Mouse (Mus musculus): Measurements from ENCODE around the gene Fubp3. TPM values are rescaled to one million over a fixed set of nuclear protein-coding genes. Genes with fewer than 3 reads are reported as not detected.

The Fubp3 gene
- total RNA-seq, 2 experiments from 2014 or later = 9.2 to 9.4 TPM

DNA sequence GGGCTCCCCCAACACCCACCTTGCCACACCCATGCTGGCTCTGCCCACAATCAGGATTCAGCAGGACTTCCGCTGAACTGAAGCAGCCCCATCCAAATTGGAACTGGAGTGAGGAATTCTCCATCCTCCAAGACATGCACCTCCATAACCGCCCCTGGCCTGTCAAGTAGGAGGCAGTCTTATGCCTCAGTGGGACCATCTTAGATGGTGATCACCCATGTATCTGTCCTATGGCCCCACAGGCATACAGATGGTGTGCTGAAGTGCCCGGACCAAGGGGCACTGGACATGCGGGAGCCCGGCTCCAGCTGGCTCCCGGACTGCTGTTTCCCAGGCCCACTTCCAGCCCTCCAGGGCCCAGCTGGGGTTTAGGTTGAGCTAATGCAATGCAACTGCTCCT lies 46.8 kb downstream of the Fubp3 start:
- no peak for DNase-seq

- no peak for DNase-seq
Observed at GRCm38 (mm10) chr2:31633531-31633930, 61.1 kb downstream of the Fubp3 start.

DNA sequence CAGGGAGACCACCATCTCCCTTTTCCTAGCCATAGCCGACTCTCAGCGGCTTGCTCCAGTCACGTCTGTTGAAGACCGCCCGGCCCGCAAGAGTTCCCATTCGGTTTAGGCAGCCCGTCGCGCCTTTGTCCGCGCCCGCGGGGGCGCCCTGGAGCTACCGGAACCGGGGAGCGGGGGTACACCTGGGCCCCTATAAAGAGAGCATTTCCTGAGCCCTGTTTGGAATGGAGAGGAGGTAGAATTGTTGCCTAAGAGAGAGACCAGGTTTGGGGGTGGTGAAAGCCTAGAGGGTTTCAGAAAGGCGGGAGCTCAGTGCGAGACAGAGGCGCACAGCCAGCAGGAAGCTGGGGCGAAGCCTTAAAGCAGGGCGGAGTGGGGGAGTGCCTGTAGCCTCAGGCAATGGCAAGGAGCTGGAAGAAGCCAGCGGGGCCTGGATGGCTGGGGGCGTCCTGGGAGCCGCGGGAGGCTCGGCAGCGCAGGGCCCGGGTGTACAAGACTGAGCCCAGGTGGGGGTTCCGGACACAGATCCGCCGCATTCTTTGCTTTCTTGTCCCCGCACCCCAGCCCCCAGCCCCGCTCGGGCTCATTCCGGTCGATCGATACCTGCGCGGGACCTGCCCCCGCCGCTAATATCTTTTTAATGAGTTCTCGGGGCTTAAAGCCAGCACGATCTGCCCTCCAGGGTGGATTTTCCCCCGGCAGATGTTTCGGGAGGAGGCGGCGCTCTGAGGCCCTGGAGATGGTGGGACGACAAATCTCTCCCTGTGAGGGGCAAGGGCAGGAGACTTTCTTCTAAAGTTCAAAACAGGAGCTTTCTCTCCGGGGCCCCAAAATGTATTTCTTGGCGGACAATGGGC lies 63.1 kb downstream of the Fubp3 start:
- DNase-seq = no peak

DNA sequence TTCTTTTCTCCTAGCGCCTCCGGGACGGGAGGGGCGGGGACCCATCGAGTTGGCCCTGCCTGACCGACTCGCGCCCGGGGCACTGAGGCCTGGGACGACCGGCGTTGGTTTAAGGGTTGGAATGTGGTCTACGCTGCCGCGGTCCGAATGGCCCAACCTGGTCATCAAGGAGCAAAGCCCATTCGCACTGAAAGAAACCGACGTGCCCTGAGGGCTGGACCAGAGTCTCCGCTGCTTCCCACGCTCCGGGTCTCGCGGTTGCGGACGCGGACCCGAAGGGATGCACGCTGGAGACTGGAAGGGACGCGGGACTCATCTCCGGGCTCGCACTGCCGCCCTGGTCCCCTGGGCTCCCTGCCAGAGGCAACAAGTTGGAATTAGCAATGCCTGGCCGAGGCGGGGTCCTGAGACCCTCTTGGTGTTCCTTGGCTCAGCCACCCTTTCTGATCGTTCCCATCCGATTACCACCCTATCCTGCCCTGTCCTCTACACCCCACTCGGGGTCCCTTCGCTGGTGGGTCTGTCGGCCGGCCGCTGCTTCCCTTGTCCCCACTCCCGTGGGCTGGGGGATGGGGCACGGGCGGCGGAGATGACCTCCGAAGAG lies 63.8 kb downstream of the Fubp3 start:
- no peak for DNase-seq

DNA sequence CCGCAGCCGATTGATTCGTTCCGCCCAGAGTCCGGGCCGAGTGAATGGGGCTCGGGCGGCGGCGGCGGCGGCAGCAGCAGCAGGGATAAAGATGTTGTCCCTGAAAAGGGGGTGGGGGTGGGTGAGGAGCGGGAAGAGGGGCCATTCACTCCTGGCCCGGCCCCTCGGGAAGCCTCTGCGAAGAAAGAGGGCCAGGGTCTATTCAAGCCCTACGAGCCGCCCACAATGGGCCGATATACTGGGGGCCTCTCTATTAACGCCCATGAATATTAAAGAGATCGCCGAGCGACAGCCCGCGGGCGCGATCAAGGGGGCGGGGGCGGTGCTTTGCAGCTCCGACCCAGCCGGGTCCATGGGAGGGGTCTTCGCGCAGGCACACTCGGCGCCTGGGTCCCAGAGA lies 64.3 kb downstream of the Fubp3 start:
- no peak for DNase-seq

- DNase-seq = no peak
Observed at GRCm38 (mm10) chr2:31637311-31637710, 64.9 kb downstream of the Fubp3 start.

DNA sequence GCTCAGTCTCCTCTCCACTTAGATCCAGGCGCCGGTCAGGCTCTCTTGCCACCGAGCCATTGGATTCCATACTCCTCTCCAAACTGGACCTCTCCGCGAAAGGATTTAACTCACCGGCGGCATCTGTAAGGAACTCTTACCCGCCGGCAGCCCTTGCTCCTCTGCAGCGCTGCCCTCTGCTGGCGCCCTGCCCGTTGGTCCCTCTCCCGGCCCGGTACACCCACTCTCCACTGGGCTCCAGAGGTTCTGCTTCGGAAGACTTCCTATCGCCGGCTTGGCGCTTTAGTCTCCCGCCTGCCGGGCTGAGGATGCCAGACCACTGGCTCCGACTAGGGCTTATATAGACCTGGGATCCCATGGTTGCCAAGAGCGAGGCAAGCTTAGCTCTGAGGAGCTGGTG lies 65.4 kb downstream of the Fubp3 start:
- no peak for DNase-seq

- DNase-seq = no peak
Observed at GRCm38 (mm10) chr2:31638581-31639465, 66.4 kb downstream of the Fubp3 start.

GRCm38 (mm10) chr2:31639466-31639760 lies 67.0 kb downstream of the Fubp3 start:
- DNase-seq = no peak

- no peak for DNase-seq
Observed at GRCm38 (mm10) chr2:31639901-31640608, 67.6 kb downstream of the Fubp3 start, which contains the start of gene Prdm12. Gene Prdm12, plus strand, starts transcription at chr2:31640037.

GRCm38 (mm10) chr2:31640609-31641507 lies 68.4 kb downstream of the Fubp3 start:
- no peak for DNase-seq

DNA sequence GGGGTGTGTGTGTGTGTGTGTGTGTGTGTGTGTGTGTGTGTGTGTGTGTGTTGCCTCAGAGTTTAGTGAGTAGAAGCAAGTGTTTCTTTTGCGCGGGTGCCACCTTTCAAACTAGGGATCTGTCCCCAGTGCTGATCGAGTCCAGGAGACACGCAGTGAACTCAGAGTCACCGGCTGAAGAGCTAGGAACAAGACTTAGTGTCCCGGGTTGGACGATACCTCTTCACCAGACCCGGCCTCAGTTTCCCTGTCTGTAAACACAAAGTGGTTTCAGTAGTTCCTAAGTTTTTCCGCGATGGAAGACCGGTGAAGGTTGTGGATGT lies 69.0 kb downstream of the Fubp3 start:
- DNase-seq = no peak

- no peak for DNase-seq
Observed at GRCm38 (mm10) chr2:31641929-31642328, 69.5 kb downstream of the Fubp3 start.

DNA sequence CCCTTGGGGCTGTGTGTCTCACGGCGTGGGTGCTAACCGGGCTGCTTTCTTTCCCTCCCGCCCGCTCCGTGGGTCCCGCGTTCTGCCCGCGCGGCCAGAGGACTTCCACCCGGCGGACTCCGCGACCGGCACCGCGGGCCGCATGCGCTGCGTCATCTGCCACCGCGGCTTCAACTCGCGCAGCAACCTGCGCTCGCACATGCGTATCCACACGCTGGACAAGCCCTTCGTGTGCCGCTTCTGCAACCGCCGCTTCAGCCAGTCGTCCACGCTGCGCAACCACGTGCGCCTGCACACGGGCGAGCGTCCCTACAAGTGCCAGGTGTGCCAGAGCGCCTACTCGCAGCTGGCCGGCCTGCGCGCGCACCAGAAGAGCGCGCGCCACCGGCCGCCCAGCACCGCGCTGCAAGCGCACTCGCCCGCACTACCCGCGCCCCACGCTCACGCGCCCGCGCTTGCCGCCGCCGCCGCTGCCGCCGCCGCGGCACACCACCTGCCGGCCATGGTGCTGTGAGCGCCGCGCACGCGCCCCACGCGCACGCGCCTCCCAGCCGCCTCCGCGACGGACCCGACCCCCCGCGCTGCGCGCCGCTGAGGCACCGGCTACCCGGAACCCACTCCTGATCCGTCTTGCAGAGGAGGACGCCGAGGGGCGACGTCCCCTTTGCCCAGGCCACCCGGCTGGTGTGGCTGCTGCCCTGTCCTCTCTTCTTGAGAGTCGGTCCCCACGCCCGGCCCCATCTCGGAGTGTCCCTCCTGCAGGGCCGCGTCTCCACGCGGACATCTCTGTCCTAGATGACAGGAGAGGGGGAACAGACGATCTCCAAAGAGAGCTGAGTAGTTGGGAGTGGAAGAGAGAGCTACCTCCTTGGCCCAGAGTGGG lies 81.8 kb downstream of the Fubp3 start:
- no peak for DNase-seq

DNA sequence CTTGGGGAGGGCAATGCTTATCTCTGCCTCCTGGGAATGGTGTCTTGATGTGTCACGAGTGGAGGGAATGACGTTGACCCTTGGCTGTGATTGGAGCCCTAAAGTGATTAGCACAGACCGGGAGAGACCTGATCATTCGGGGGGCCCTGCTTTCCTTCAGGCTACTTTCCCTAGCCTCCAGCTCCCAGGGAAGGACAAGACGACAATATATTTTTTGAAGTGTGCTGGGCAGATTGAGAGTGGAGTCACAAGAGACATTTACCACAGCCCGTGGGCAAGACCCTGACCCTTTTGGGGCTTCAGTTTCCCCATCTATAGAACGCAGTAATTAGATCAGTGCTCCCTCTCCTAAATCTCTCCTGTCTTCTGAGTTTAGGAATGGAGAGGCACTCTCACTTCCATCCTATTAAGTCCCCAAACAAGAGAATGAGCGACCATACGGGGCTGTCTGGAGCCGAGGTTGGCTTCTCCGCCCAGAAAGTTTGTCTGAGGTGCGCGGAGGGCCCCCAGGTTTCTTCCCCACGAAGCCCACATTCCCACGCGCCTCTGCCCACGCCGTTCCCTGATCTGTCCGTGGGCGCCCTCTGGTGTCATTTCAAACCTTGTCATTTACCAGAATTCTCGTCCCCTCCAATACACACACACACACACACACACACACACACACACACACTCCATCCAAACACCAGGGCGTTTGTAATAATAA lies 82.6 kb downstream of the Fubp3 start:
- no peak for DNase-seq

DNA sequence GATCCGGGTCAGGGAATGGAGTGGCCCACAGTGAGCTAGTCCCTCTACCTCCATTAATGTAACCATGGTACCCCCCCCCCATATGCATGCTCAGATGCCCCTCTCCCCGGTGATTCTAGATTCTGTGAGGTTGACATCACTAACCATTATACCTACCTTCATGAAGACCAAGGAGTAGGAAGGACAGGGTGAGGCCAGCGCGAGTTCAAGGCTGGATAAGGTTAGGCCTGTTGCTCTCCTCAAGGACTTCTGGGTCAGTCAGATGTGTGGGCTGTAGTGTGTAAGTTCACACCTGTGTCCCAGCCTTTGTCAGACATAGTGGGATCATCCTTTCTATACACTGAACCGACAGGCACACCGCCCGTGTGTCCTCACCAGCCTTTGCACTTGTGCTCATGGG lies 83.9 kb downstream of the Fubp3 start:
- DNase-seq = no peak

DNA sequence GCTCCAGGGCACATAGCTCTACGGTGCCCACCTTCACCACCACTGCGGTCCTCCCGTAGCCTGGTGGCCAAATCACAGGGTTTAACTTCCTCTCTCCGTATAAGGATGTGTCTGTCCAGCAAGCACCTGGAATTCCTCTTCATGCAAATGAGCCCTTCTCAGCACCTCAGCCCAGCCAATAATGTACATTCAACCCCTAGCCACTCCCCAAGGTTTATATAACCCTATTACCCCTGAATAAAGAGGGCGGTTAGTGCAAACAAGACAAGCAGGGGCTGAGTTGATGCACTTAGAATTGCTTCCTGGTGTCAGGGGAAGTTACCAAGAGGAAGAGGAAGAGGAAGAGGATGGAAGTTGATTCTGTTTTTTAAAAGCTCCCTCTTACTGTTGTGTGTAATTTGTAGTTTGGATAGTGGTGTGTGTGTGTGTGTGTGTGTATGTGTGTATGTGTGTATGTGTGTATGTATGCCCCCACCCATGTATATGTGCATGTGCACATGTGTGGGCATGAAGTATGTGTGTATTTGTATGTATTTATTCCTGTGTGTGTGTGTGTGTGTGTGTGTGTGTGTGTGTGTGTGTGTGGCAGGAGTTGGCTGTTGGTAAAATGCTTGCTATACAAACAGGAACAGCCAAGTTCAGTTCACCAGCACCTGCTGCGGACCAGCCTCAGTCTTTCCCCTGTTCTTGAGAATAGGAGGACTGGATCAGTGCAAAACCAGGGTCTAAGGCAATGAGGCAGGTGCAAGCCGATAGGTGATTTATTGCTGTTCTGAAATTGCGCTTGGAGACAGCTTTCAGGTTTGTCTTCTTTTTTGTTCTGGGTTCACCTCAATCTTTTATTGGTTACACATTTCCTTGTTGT lies 90.7 kb downstream of the Fubp3 start:
- no peak for DNase-seq

DNA sequence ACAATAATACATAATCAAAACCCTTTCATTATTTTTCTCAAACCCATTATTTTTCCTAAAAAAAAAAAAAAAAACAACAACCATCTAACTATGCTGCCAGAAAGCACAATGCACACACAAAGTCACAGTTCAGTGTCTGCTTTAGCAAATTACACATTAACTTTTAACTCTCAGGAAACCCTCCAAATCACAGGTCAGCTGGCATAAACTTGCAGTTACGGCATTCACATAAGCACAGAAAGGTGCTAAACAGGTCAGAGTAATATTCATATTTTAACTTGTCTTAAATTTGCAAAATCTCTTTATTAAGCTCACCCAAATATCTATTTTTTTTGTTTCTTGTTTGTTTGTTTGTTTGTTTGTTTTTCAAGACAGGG lies 91.3 kb downstream of the Fubp3 start:
- DNase-seq = no peak
